Mouse (Mus musculus) intestine, embryonic 15.5 days (tissue): ENCODE data around the gene Arf3. TPM values are rescaled to one million over a fixed set of nuclear protein-coding genes. Genes with fewer than 3 reads are reported as not detected.
"Not testable (repeated sequence)": the region's sequence is repeated elsewhere in the genome, so short reads cannot be mapped to it uniquely, and the experiment has no call there.

Source experiments
- ATAC-seq: fragments of 200-750 bp; cut with Nextera tagmentation; 2 replicates; pipeline ENCODE4 v1.8.0; 2017; ENCODE audit warnings: moderate TSS enrichment, moderate library complexity
- H3K27ac ChIP-seq: fragments of 300-500 bp; sonication (generic); 2 replicates; pipeline ENCODE4 v1.5.1; 2015; ENCODE audit warnings: mild to moderate bottlenecking, inconsistent platforms
- H3K27me3 ChIP-seq: fragments of 300-500 bp; sonication (generic); replicated peaks from 2 replicates; pipeline ENCODE4 v1.6.1; 2015; ENCODE audit warnings: inconsistent platforms
- H3K36me3 ChIP-seq: fragments of 300-500 bp; sonication (generic); 2 replicates; pipeline ENCODE4 v1.6.1; 2015; ENCODE audit warnings: inconsistent platforms
- H3K4me1 ChIP-seq: fragments of 300-500 bp; sonication (generic); replicated peaks from 2 replicates; pipeline ENCODE4 v1.6.1; 2015; ENCODE audit warnings: inconsistent platforms
- H3K4me2 ChIP-seq: fragments of 300-500 bp; sonication (generic); replicated peaks from 2 replicates; pipeline ENCODE4 v1.6.1; 2015; ENCODE audit warnings: mild to moderate bottlenecking, inconsistent platforms
- H3K4me3 ChIP-seq: fragments of 300-500 bp; sonication (generic); replicated peaks from 2 replicates; pipeline ENCODE4 v1.5.1; 2015; ENCODE audit warnings: inconsistent platforms
- H3K9ac ChIP-seq: fragments of 300-500 bp; sonication (generic); 2 replicates; pipeline ENCODE4 v1.6.1; 2015; ENCODE audit warnings: inconsistent platforms
- H3K9me3 ChIP-seq: fragments of 300-500 bp; sonication (generic); 2 replicates; pipeline ENCODE4 v1.6.1; 2016; ENCODE audit warnings: inconsistent platforms
- WGBS: fragments of 180-500 bp; shearing (Covaris S2); methylation state at CpG from one replicate; pipeline ENCODE4 v1.1.7; 2015; 5-methylcytosine and 5-hydroxymethylcytosine counted together
- polyA plus RNA-seq: library from polyadenylated mRNA; unstranded; fragments of >200 nt; fragmentation: Nextera tagmentation; extraction: Ambion mirVana; gene quantifications from 2 replicates; pipeline ENCODE4 v1.2.1, GENCODE M21; 2015

Arf3 gene
- polyA plus RNA-seq, 1 experiment from 2014 or later, result 39.8 TPM

DNA sequence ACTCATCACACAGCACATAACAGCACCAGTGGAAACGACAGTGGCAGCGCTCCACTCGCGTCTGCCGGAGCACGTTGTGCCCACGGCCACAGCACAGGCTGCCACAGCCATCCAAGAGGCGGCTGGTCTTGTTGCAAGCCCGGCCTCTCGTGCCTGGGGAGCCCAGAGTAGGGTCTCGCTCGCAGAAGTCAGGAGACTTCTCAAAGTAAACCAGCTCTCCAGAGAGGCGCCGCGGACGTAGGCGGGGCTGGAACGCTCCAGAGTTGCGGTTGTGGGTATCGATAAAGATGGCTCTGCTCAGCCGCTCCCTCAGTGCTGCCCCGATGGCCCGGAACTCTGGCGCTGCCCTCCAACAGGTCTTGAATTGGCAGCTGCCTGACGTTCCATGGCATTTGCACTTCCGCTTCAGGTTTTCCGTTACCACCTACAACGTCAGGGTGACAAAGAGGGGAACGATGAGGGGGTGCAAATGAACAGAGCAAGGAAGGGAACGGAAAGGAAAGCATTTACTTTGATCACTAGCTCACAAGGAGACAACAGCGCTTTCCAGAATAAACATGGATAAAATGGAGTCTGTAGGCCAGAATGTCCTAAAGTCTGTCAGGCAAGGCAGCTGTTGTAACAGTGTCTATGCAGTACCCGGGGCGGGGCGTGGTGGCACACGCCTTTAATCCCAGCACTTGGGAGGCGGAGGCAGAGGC, 9.6 kb upstream of the Arf3 start:
- no peaks in the 10 kb centered on the region for H3K36me3 ChIP-seq
- peaks cover 34% of the 10 kb centered on the region for H3K4me1 ChIP-seq
- H3K27me3 ChIP-seq, result peaks cover 82% of the 10 kb centered on the region
- no peaks in the 10 kb centered on the region for H3K9me3 ChIP-seq
- ATAC-seq, result peak; percentile 27; the same call in 1 of the 2 replicates
- 2% methylated on average over 36 of the region's 36 CpGs for WGBS
- H3K9ac ChIP-seq, result peak overlapping the region; percentile 31
- H3K4me2 ChIP-seq, result peak overlapping the region; percentile 78
- H3K27ac ChIP-seq, result no peak overlapping the region
- peak overlapping the region; percentile 33 for H3K4me3 ChIP-seq

- no peaks in the 10 kb centered on the region for H3K36me3 ChIP-seq
- no peaks in the 10 kb centered on the region for H3K9me3 ChIP-seq
- H3K27me3 ChIP-seq, result peaks cover 74% of the 10 kb centered on the region
- no peak overlapping the region for H3K9ac ChIP-seq
- H3K27ac ChIP-seq, result no peak overlapping the region
- 5% methylated on average over 12 of the region's 12 CpGs for WGBS
- H3K4me1 ChIP-seq, result peaks cover 27% of the 10 kb centered on the region
- ATAC-seq, result no peak
- H3K4me2 ChIP-seq, result peak overlapping the region; percentile 78
- H3K4me3 ChIP-seq, result peak overlapping the region; percentile 33
These were observed 8.9 kb upstream of the Arf3 start for GRCm38 (mm10) chr15:98771813-98772425.

- no peak overlapping the region for H3K9ac ChIP-seq
- no peaks in the 10 kb centered on the region for H3K36me3 ChIP-seq
- H3K27ac ChIP-seq, result no peak overlapping the region
- H3K27me3 ChIP-seq, result peaks cover 47% of the 10 kb centered on the region
- no peak overlapping the region for H3K4me2 ChIP-seq
- ATAC-seq, result no peak
- no peak overlapping the region for H3K4me3 ChIP-seq
- no peaks in the 10 kb centered on the region for H3K9me3 ChIP-seq
- peaks cover 11% of the 10 kb centered on the region for H3K4me1 ChIP-seq
- 27% methylated on average over 5 of the region's 5 CpGs for WGBS
These were observed 5.2 kb upstream of the Arf3 start for GRCm38 (mm10) chr15:98768259-98768658.

- Histone ChIP-seq H3K9me3 (no peaks in the 10 kb centered on the region), H3K4me3 (no peak overlapping the region), H3K27ac (no peak overlapping the region), H3K4me1 (peaks cover 17% of the 10 kb centered on the region), H3K9ac (no peak overlapping the region), H3K27me3 (peaks cover 24% of the 10 kb centered on the region), H3K36me3 (no peaks in the 10 kb centered on the region), H3K4me2 (no peak overlapping the region)
- WGBS, result 63% methylated on average over 4 of the region's 4 CpGs
- ATAC-seq, result no peak
These were observed 2.9 kb upstream of the Arf3 start for GRCm38 (mm10) chr15:98765929-98766328.

DNA sequence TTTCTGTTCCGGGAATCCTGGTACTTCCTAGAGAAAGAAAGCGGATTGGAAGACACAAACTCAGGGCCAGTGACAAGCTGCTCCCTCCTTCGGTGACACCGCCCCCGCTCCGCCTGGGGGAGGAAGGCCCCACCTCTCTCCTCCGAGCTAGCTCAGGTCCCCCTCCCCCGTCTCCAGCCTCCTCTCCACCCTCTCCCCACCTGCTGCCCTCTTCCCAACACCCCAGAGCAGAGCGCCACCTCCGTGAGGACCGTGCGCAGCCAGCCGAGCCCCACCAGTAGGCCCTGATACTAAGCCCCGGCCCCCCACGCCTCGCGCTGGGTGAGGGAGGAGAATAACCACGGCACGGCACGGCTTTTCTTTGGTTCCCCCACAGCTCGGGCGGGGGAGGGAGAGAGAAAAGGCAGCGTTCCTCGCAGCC, 803 bp downstream of the Arf3 start:
- WGBS, result under 1% methylated on average over 23 of the region's 24 CpGs
- H3K9me3 ChIP-seq, result no peaks in the 10 kb centered on the region
- ATAC-seq, result peak; percentile 90
- H3K4me1 ChIP-seq, result peaks cover 17% of the 10 kb centered on the region
- H3K4me3 ChIP-seq, result peak overlapping the region; percentile 98
- H3K36me3 ChIP-seq, result peaks cover 5% of the 10 kb centered on the region; the same call in 1 of the 2 replicates
- peak overlapping the region; percentile 67 for H3K27ac ChIP-seq
- H3K27me3 ChIP-seq, result 0 out of 2 replicates have a peak, but pooled peaks cover 6% of the 10 kb centered on the region
- peak overlapping the region; percentile 81 for H3K9ac ChIP-seq
- peak overlapping the region; percentile 81 for H3K4me2 ChIP-seq

DNA sequence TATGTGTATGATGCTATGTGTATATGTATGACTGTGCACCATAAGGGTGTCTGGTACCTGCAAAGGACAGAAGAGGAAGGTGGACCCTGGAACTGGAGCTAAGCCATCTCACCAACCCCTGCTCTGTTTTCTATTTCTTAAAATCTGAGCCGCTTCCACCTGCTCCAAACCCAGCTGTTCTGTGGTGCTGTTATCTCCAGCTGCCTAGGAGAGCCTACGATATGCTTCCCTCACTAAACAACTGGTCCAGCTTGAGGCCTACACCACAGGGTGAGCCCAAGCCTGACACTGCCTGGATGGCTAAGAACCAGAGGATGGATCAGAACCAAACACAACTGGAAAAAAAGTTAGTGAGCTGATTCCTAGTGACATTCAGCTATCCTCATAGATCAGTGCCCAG, 8.9 kb downstream of the Arf3 start:
- Histone ChIP-seq H3K27ac (no peak overlapping the region), H3K36me3 (peaks cover 9% of the 10 kb centered on the region; the same call in 1 of the 2 replicates), H3K4me1 (0 out of 2 replicates have a peak, but pooled peaks cover 6% of the 10 kb centered on the region), H3K4me3 (no peak overlapping the region), H3K9ac (no peak overlapping the region), H3K27me3 (no peaks in the 10 kb centered on the region), H3K4me2 (no peak overlapping the region), H3K9me3 (no peaks in the 10 kb centered on the region)
- no peak for ATAC-seq
- 84% methylated on average over 2 of the region's 2 CpGs for WGBS

DNA sequence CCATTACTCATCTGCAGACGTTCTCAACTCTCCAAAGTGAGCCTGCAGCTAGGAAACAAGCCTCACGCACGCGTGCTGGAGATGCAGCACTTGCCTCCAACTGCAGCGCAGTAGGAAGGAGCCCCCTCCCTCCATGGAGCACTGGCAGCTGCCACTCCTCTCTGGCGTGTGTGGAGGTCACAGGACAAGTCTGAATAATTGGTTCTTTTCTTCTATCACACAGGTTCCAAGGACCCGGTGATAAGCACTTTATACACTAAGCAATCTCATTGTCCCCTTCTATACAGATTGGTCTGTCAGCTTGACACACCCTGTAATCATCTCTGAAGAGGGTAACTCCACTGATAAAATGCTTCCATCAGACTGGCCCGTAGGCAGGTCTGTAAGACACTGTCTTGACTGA, 10.0 kb downstream of the Arf3 start:
- H3K4me1 ChIP-seq, result 0 out of 2 replicates have a peak, but pooled peaks cover 6% of the 10 kb centered on the region
- H3K27me3 ChIP-seq, result no peaks in the 10 kb centered on the region
- peak; percentile 75 for ATAC-seq
- no peaks in the 10 kb centered on the region for H3K9me3 ChIP-seq
- no peak overlapping the region for H3K27ac ChIP-seq
- no peak overlapping the region for H3K4me3 ChIP-seq
- H3K36me3 ChIP-seq, result 0 out of 2 replicates have a peak, but pooled peaks cover 5% of the 10 kb centered on the region
- 52% methylated on average over 8 of the region's 8 CpGs for WGBS
- no peak overlapping the region for H3K9ac ChIP-seq
- H3K4me2 ChIP-seq, result no peak overlapping the region

DNA sequence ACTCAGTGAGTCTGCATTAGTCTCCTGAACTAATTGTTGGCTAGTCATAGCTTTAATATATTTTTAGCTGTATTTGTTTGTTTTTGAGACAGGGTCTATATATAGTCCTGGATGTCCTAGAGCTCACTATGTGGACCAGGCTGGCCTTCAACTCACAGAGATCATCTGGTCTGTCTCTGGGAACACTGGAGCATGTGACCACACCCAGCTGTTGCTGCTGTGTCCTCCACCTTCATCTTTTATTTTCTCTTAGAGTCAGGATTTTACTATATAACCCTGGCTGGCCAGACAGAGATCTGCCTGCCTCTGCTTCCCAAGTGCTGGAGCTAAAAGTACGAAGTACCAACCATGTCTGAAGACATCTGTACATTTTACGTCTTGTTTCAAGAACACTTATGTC, 13.9 kb downstream of the Arf3 start:
- peaks cover 6% of the 10 kb centered on the region; the same call in 1 of the 2 replicates for H3K4me1 ChIP-seq
- H3K9me3 ChIP-seq, result no peaks in the 10 kb centered on the region
- H3K9ac ChIP-seq, result no peak overlapping the region
- 96% methylated on average over 2 of the region's 2 CpGs for WGBS
- 0 out of 2 replicates have a peak, but pooled peaks cover 5% of the 10 kb centered on the region for H3K36me3 ChIP-seq
- no peak overlapping the region for H3K4me3 ChIP-seq
- H3K27me3 ChIP-seq, result no peaks in the 10 kb centered on the region
- H3K4me2 ChIP-seq, result no peak overlapping the region
- no peak overlapping the region for H3K27ac ChIP-seq
- ATAC-seq, result no peak

DNA sequence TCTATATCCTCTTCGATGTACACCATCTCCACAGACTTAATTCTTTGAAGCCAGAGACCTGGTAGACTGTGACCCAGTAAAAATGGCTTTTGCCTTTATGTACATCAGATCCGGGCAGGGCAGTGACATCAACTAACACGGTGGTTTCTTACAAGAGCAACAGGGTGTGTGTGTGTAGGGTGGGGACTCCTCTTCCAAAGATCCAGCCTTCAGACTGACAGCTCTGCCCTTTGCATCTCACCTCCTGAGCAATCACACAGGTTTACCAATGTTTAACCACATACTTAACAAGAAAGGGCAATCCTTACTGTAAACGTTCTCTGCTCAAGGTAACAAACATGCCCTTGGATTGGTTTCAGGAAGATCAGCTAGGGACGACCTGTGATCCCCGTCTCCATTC, 15.7 kb downstream of the Arf3 start:
- peak; percentile 64 for ATAC-seq
- peaks cover 7% of the 10 kb centered on the region; the same call in 1 of the 2 replicates for H3K36me3 ChIP-seq
- H3K4me3 ChIP-seq, result no peak overlapping the region
- H3K4me1 ChIP-seq, result peaks cover 6% of the 10 kb centered on the region; the same call in 1 of the 2 replicates
- no peak overlapping the region for H3K9ac ChIP-seq
- no peak overlapping the region for H3K27ac ChIP-seq
- no peaks in the 10 kb centered on the region for H3K9me3 ChIP-seq
- no peaks in the 10 kb centered on the region for H3K27me3 ChIP-seq
- WGBS, result 67% methylated on average over 6 of the region's 6 CpGs
- H3K4me2 ChIP-seq, result no peak overlapping the region

GRCm38 (mm10) chr15:98746344-98746965, 16.6 kb downstream of the Arf3 start:
- Histone ChIP-seq H3K4me3 (no peak overlapping the region), H3K4me1 (peaks cover 6% of the 10 kb centered on the region; the same call in 1 of the 2 replicates), H3K27ac (no peak overlapping the region), H3K9me3 (no peaks in the 10 kb centered on the region), H3K27me3 (no peaks in the 10 kb centered on the region), H3K9ac (no peak overlapping the region), H3K4me2 (no peak overlapping the region), H3K36me3 (peaks cover 10% of the 10 kb centered on the region; the same call in 1 of the 2 replicates)
- 75% methylated on average over 10 of the region's 10 CpGs for WGBS
- ATAC-seq, result no peak

- not testable (repeated sequence) for H3K9ac ChIP-seq, H3K4me3 ChIP-seq, H3K9me3 ChIP-seq, H3K27ac ChIP-seq, H3K4me1 ChIP-seq, H3K4me2 ChIP-seq, H3K27me3 ChIP-seq, ATAC-seq
- peaks cover 19% of the 10 kb centered on the region for H3K36me3 ChIP-seq
- WGBS, result 82% methylated on average over 3 of the region's 3 CpGs
These were observed 19.2 kb downstream of the Arf3 start for GRCm38 (mm10) chr15:98743863-98744262.

GRCm38 (mm10) chr15:98742766-98743428, 20.1 kb downstream of the Arf3 start:
- no peak overlapping the region for H3K9ac ChIP-seq
- ATAC-seq, result no peak
- no peak overlapping the region for H3K4me3 ChIP-seq
- no peaks in the 10 kb centered on the region for H3K9me3 ChIP-seq
- H3K4me2 ChIP-seq, result no peak overlapping the region
- H3K27me3 ChIP-seq, result no peaks in the 10 kb centered on the region
- WGBS, result 82% methylated on average over 8 of the region's 8 CpGs
- peaks cover 23% of the 10 kb centered on the region for H3K36me3 ChIP-seq
- peaks cover 6% of the 10 kb centered on the region; the same call in 1 of the 2 replicates for H3K4me1 ChIP-seq
- H3K27ac ChIP-seq, result no peak overlapping the region
